8 mouse cellular contexts compared by ENCODE assay signal in the genomic region with DNA sequence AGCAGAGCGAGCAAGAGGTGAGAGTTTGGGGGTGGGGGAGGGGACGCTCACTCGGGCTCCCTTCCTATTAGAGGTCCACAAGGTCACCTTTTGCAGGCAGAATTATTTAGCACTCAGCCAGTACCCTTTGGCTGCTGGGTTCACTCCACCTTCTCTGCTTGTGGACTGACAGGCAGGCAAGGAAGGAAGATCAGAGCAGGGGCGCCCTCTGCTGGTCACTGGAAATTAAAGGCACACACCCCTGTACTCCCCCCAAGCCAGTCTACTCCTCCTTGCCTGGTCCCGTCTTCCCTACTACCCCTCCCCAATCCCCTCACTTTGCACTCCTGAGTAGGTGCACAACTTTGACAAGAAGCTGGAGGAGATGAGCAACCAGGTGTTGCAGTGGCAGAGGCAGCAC. TPM values are rescaled to one million over a fixed set of nuclear protein-coding genes. Genes with fewer than 3 reads are reported as not detected.
DNase-seq lines count a peak whose midpoint lies in the region; ATAC-seq and TF ChIP-seq lines count a peak whose summit lies in the region.

No protein-coding gene starts in this region.

- H3K4me1 ChIP-seq in heart, embryonic 13.5 days: peaks cover 9% of the 10 kb centered on the region
- H3K4me1 ChIP-seq in liver, embryonic 13.5 days (replicated peaks): no peaks in the 10 kb centered on the region
- H3K4me1 ChIP-seq in neural tube, embryonic 12.5 days: 0 out of 2 replicates have a peak, but pooled peaks cover 5% of the 10 kb centered on the region

- no peaks in the 10 kb centered on the region for H3K79me2 ChIP-seq in C2C12 (ENCODE audit: control insufficient read depth, insufficient read depth)

- H3K4me2 ChIP-seq in heart, embryonic 13.5 days: peak overlapping the region; percentile 58
- no peak overlapping the region for H3K4me2 ChIP-seq in liver, embryonic 13.5 days
- H3K4me2 ChIP-seq in neural tube, embryonic 12.5 days (replicated peaks): no peak overlapping the region; the same call in 1 of the 2 replicates

- H3K9me3 ChIP-seq in heart, embryonic 13.5 days: no peaks in the 10 kb centered on the region
- H3K9me3 ChIP-seq in liver, embryonic 13.5 days (replicated peaks): no peaks in the 10 kb centered on the region
- H3K9me3 ChIP-seq in neural tube, embryonic 12.5 days: no peaks in the 10 kb centered on the region

- H3K4me3 ChIP-seq in C2C12 (ENCODE audit: insufficient read depth, poor library complexity, severe bottlenecking): no peak overlapping the region
- 0 out of 2 replicates have a peak overlapping the region, but pooled peaks have one; percentile 25 for H3K4me3 ChIP-seq in heart, embryonic 13.5 days
- H3K4me3 ChIP-seq in liver, embryonic 13.5 days (replicated peaks): no peak overlapping the region
- no peak overlapping the region for H3K4me3 ChIP-seq in neural tube, embryonic 12.5 days

- WGBS in heart, embryonic 13.5 days: 5% methylated on average over 5 of the region's 5 CpGs
- WGBS in liver, embryonic 13.5 days (ENCODE audit: insufficient replicate concordance): 13% methylated on average over 5 of the region's 5 CpGs
- 9% methylated on average over 5 of the region's 5 CpGs for WGBS in neural tube, embryonic 12.5 days

- H3K27ac ChIP-seq in heart, embryonic 13.5 days (replicated peaks): no peak overlapping the region
- H3K27ac ChIP-seq in liver, embryonic 13.5 days: no peak overlapping the region
- no peak overlapping the region for H3K27ac ChIP-seq in neural tube, embryonic 12.5 days

- H3K79me3 ChIP-seq in C2C12 (ENCODE audit: low read depth): no peaks in the 10 kb centered on the region

- ATAC-seq in erythroblast, adult 5-6 weeks (replicated peaks; ENCODE audit: low FRiP score, poor library complexity, severe bottlenecking): peak; percentile 73
- ATAC-seq in heart, embryonic 13.5 days (ENCODE audit: extremely low read depth, insufficient number of reproducible peaks, low FRiP score, low TSS enrichment): no peak
- peak; percentile 58; the same call in 1 of the 2 replicates for ATAC-seq in liver, embryonic 13.5 days (ENCODE audit: low read depth)
- peak; percentile 65; the same call in 1 of the 2 replicates for ATAC-seq in neural tube, embryonic 12.5 days (ENCODE audit: low FRiP score, low read depth)

- peaks cover 20% of the 10 kb centered on the region for H3K27me3 ChIP-seq in C2C12 (ENCODE audit: control insufficient read depth, insufficient read depth, insufficient read length)
- 0 out of 2 replicates have a peak, but pooled peaks cover 2% of the 10 kb centered on the region for H3K27me3 ChIP-seq in heart, embryonic 13.5 days (replicated peaks)
- no peaks in the 10 kb centered on the region for H3K27me3 ChIP-seq in liver, embryonic 13.5 days
- no peaks in the 10 kb centered on the region for H3K27me3 ChIP-seq in neural tube, embryonic 12.5 days (replicated peaks)

- TF ChIP-seq CTCF in C2C12 (IDR thresholded peaks at IDR 0.05; ENCODE audit: control insufficient read depth, insufficient read depth, insufficient read length): peak; percentile 71

- peak overlapping the region; percentile 62 for H3K9ac ChIP-seq in heart, embryonic 13.5 days
- H3K9ac ChIP-seq in liver, embryonic 13.5 days: no peak overlapping the region
- H3K9ac ChIP-seq in neural tube, embryonic 12.5 days: no peak overlapping the region

- peak; percentile 83 for DNase-seq in brain, adult 2 months (ENCODE audit: low read depth, low spot score)
- DNase-seq in kidney, postnatal 14 days: peak; percentile 79
- peak; percentile 31 for DNase-seq in liver, embryonic 13.5 days
- DNase-seq in telencephalon, adult 2 months (ENCODE audit: low read depth, low spot score): peak; percentile 39

- no peaks in the 10 kb centered on the region for H3K36me3 ChIP-seq in C2C12 (ENCODE audit: control insufficient read depth, insufficient read depth)
- H3K36me3 ChIP-seq in heart, embryonic 13.5 days: no peaks in the 10 kb centered on the region
- no peaks in the 10 kb centered on the region for H3K36me3 ChIP-seq in liver, embryonic 13.5 days
- no peaks in the 10 kb centered on the region for H3K36me3 ChIP-seq in neural tube, embryonic 12.5 days

- H3ac ChIP-seq in C2C12 (ENCODE audit: control insufficient read depth, insufficient read length, low read depth): no peak overlapping the region

TF ChIP-seq in C2C12, 6 proteins besides CTCF, POLR2A, EP300 and RAD21:
- TF ChIP-seq MYOG (IDR thresholded peaks at IDR 0.05; ENCODE audit: control insufficient read depth, extremely low read depth, insufficient read length): no peak

RNA-seq across cellular contexts. Expression of a gene that starts 29.0 kb away (rescaled TPM):
- polyA plus RNA-seq in C2C12 (2012; fragmentation: generic; extraction: Trizol): 30.5 TPM
- total RNA-seq in erythroblast, adult 5-6 weeks (2015; ENCODE audit: low replicate concordance): 6.1 and 6.3 TPM in 2 replicates
- total RNA-seq in erythroblast, adult 5-6 weeks (2017; ENCODE audit: low replicate concordance): 18.2 and 26.5 TPM in 2 replicates
- 14.3 and 14.4 TPM in 2 replicates for polyA plus RNA-seq in heart, embryonic 13.5 days (2015; fragmentation: Nextera tagmentation; extraction: Ambion mirVana)
- polyA plus RNA-seq in liver, embryonic 13.5 days (2015; fragmentation: Nextera tagmentation; extraction: Ambion mirVana): 12.5 and 14.4 TPM in 2 replicates
- polyA plus RNA-seq in neural tube, embryonic 12.5 days (2016; fragmentation: Nextera tagmentation; extraction: Ambion mirVana): 28.2 and 28.4 TPM in 2 replicates

RNA-seq across cellular contexts. Expression of a gene that starts 29.0 kb away (rescaled TPM):
- polyA plus RNA-seq in C2C12 (2012; fragmentation: generic; extraction: Trizol): 7.5 TPM
- total RNA-seq in erythroblast, adult 5-6 weeks (2015; ENCODE audit: low replicate concordance): 1.9 and 3.6 TPM in 2 replicates
- 3.8 and 4.3 TPM in 2 replicates for total RNA-seq in erythroblast, adult 5-6 weeks (2017; ENCODE audit: low replicate concordance)
- polyA plus RNA-seq in heart, embryonic 13.5 days (2015; fragmentation: Nextera tagmentation; extraction: Ambion mirVana): 15.3 and 17.7 TPM in 2 replicates
- 11.8 and 13.4 TPM in 2 replicates for polyA plus RNA-seq in liver, embryonic 13.5 days (2015; fragmentation: Nextera tagmentation; extraction: Ambion mirVana)
- polyA plus RNA-seq in neural tube, embryonic 12.5 days (2016; fragmentation: Nextera tagmentation; extraction: Ambion mirVana): 23.4 and 28.4 TPM in 2 replicates

RNA-seq across cellular contexts. Expression of a gene that starts 42.3 kb away (rescaled TPM):
- not detected for polyA plus RNA-seq in C2C12 (2012; fragmentation: generic; extraction: Trizol)
- 99.9 and 127 TPM in 2 replicates for total RNA-seq in erythroblast, adult 5-6 weeks (2015; ENCODE audit: low replicate concordance)
- 102 and 125 TPM in 2 replicates for total RNA-seq in erythroblast, adult 5-6 weeks (2017; ENCODE audit: low replicate concordance)
- 0.56 and 0.61 TPM in 2 replicates for polyA plus RNA-seq in heart, embryonic 13.5 days (2015; fragmentation: Nextera tagmentation; extraction: Ambion mirVana)
- 13.9 and 16.7 TPM in 2 replicates for polyA plus RNA-seq in liver, embryonic 13.5 days (2015; fragmentation: Nextera tagmentation; extraction: Ambion mirVana)
- 0.89 and 0.94 TPM in 2 replicates for polyA plus RNA-seq in neural tube, embryonic 12.5 days (2016; fragmentation: Nextera tagmentation; extraction: Ambion mirVana)

RNA-seq across cellular contexts. Expression of a gene that starts 42.9 kb away (rescaled TPM):
- polyA plus RNA-seq in C2C12 (2012; fragmentation: generic; extraction: Trizol): not detected
- total RNA-seq in erythroblast, adult 5-6 weeks (2015; ENCODE audit: low replicate concordance): not detected in 2 replicates
- not detected in 2 replicates for total RNA-seq in erythroblast, adult 5-6 weeks (2017; ENCODE audit: low replicate concordance)
- polyA plus RNA-seq in heart, embryonic 13.5 days (2015; fragmentation: Nextera tagmentation; extraction: Ambion mirVana): 0.06 and 0.13 TPM in 2 replicates
- polyA plus RNA-seq in liver, embryonic 13.5 days (2015; fragmentation: Nextera tagmentation; extraction: Ambion mirVana): not detected in 2 replicates
- 1.7 and 1.8 TPM in 2 replicates for polyA plus RNA-seq in neural tube, embryonic 12.5 days (2016; fragmentation: Nextera tagmentation; extraction: Ambion mirVana)

Comparison
In these comparisons a context has a peak if more than half of its experiments do, and no peak if none do; other contexts are left out.
1. DNase-seq: peak in every context shown above with its lines; median percentile 83 in brain, adult 2 months; 79 in kidney, postnatal 14 days; 39 in telencephalon, adult 2 months; 31 in liver, embryonic 13.5 days.